Mouse (Mus musculus) megakaryocyte, embryonic 14.5 days (primary cell): ENCODE data around the gene Washc1.

Experiments used
- FLI1 ChIP-seq: IDR thresholded peaks from 2 replicates; pipeline ENCODE4 v1.6.1; 2012; ENCODE audit warnings: low read length, inconsistent platforms, mixed read lengths
- GATA1 ChIP-seq: IDR thresholded peaks from 3 replicates; pipeline ENCODE4 v1.6.1; 2012; ENCODE audit warnings: mixed read lengths, low read length, inconsistent platforms, borderline replicate concordance

DNA sequence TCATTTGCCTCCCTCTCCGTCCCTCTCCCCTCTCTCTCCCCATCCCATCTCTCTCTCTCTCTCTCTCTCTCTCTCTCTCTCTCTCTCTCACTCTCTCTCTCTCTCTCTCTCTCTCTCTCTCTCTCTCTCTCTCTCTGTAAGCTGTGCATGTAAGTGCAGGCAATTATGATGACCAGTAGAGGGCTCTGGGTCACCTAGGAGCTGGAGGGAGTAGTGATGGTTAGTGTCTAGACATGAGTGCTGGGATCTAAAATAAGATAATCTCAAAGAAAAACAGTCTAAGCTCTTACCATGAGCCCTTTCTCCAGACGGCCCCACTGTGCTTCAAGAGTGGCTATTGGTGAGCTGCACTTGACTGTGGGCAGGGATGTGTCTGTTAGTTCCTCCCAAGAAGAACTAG, 43.5 kb downstream of the Washc1 start:
- TF ChIP-seq GATA1 (no peak), FLI1 (no peak)
